Mouse (Mus musculus) liver, embryonic 16.5 days (tissue): Measurements from ENCODE around the gene Idnk. TPM values are rescaled to one million over a fixed set of nuclear protein-coding genes. Genes with fewer than 3 reads are reported as not detected.

Experiments used
- ATAC-seq: fragments of 200-750 bp; cut with Nextera tagmentation; 2 replicates; pipeline ENCODE4 v1.8.0; 2017; ENCODE audit warnings: low read depth, mild to moderate bottlenecking, moderate number of reproducible peaks, moderate library complexity
- H3K27ac ChIP-seq: fragments of 300-500 bp; sonication (generic); 2 replicates; pipeline ENCODE4 v1.5.1; 2014; ENCODE audit warnings: mild to moderate bottlenecking, low read length
- H3K27me3 ChIP-seq: fragments of 300-500 bp; sonication (generic); 2 replicates; pipeline ENCODE4 v1.6.1; 2014; ENCODE audit warnings: low read depth, low read length, mixed read lengths; ENCODE audit not compliant: control insufficient read depth, insufficient read depth
- H3K36me3 ChIP-seq: fragments of 300-500 bp; sonication (generic); 2 replicates; pipeline ENCODE4 v1.6.1; 2014; ENCODE audit warnings: mild to moderate bottlenecking; ENCODE audit not compliant: control insufficient read depth, insufficient read depth
- H3K4me1 ChIP-seq: fragments of 300-500 bp; sonication (generic); 2 replicates; pipeline ENCODE4 v1.6.1; 2014; ENCODE audit warnings: low read depth, low read length, mixed read lengths; ENCODE audit not compliant: control insufficient read depth
- H3K4me2 ChIP-seq: fragments of 300-500 bp; sonication (generic); 2 replicates; pipeline ENCODE4 v1.6.1; 2014; ENCODE audit warnings: low read depth, low read length, mixed read lengths
- H3K4me3 ChIP-seq: fragments of 300-500 bp; sonication (generic); 2 replicates; pipeline ENCODE4 v1.5.1; 2014; ENCODE audit warnings: low read depth, mild to moderate bottlenecking, low read length
- H3K9ac ChIP-seq: fragments of 300-500 bp; sonication (generic); 2 replicates; pipeline ENCODE4 v1.6.1; 2014; ENCODE audit warnings: low read depth, low read length
- H3K9me3 ChIP-seq: fragments of 300-500 bp; sonication (generic); replicated peaks from 2 replicates; pipeline ENCODE4 v1.6.1; 2016; ENCODE audit warnings: low read length; ENCODE audit not compliant: control insufficient read depth
- WGBS: fragments of 180-500 bp; shearing (Covaris S2); extraction: QIAGEN DNeasy Blood & Tissue Kit; methylation state at CpG from one replicate; pipeline ENCODE4 v1.1.7; 2014; ENCODE audit not compliant: insufficient replicate concordance; 5-methylcytosine and 5-hydroxymethylcytosine counted together
- polyA plus RNA-seq: library from polyadenylated mRNA; unstranded; fragments of >200 nt; fragmentation: Nextera tagmentation; extraction: Ambion mirVana; gene quantifications from 2 replicates; pipeline ENCODE4 v1.2.1, GENCODE M21; 2015

The Idnk gene
- polyA plus RNA-seq, 1 experiment from 2014 or later: 18.9 TPM

- H3K9me3 ChIP-seq: no peaks in the 10 kb centered on the region
- no peaks in the 10 kb centered on the region for H3K27me3 ChIP-seq
- H3K36me3 ChIP-seq: peaks cover 19% of the 10 kb centered on the region
- H3K4me1 ChIP-seq: no peaks in the 10 kb centered on the region
- H3K9ac ChIP-seq: no peak overlapping the region
- 79% methylated on average over 14 of the region's 14 CpGs for WGBS
- peak overlapping the region; percentile 34; the same call in 1 of the 2 replicates for H3K27ac ChIP-seq
- peak; percentile 64 for ATAC-seq
- no peak overlapping the region for H3K4me3 ChIP-seq
- H3K4me2 ChIP-seq: no peak overlapping the region
Measured at GRCm38 (mm10) chr13:58181607-58182551, 24.4 kb downstream of the Idnk start.

GRCm38 (mm10) chr13:58184111-58184510 lies 26.7 kb downstream of the Idnk start:
- 79% methylated on average over 3 of the region's 3 CpGs for WGBS
- Histone ChIP-seq H3K36me3 (peaks cover 9% of the 10 kb centered on the region; the same call in 1 of the 2 replicates), H3K27me3 (no peaks in the 10 kb centered on the region), H3K27ac (no peak overlapping the region), H3K4me3 (no peak overlapping the region), H3K9me3 (no peaks in the 10 kb centered on the region), H3K4me2 (no peak overlapping the region), H3K4me1 (no peaks in the 10 kb centered on the region), H3K9ac (no peak overlapping the region)
- ATAC-seq: no peak

DNA sequence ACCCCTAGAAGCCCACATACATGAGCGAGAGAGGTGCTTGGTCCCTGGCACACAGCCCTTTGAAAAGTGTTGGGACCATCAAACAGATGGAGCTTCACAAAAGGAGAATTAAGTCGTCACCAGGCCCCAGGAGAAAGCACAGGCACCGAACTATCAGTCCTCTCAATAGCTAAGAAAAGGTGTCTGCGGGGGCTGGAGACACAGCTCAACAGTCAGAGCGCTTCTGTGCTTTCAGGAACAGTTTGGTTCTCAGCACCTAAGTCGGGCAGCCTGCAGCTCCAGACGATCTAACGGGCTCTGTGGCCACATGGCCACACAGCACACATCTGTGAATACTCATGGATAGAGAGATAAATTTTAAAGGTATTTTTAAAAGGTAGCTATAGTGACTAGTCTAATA lies 28.8 kb downstream of the Idnk start:
- Histone ChIP-seq H3K4me3 (no peak overlapping the region), H3K27ac (no peak overlapping the region), H3K9ac (no peak overlapping the region), H3K27me3 (no peaks in the 10 kb centered on the region), H3K4me2 (no peak overlapping the region), H3K4me1 (no peaks in the 10 kb centered on the region), H3K9me3 (no peaks in the 10 kb centered on the region), H3K36me3 (peaks cover 16% of the 10 kb centered on the region)
- 81% methylated on average over 8 of the region's 8 CpGs for WGBS
- no peak for ATAC-seq

GRCm38 (mm10) chr13:58187751-58188150 lies 30.3 kb downstream of the Idnk start:
- Histone ChIP-seq H3K9ac (no peak overlapping the region), H3K36me3 (peaks cover 26% of the 10 kb centered on the region), H3K27me3 (no peaks in the 10 kb centered on the region), H3K27ac (no peak overlapping the region), H3K4me2 (no peak overlapping the region), H3K9me3 (no peaks in the 10 kb centered on the region), H3K4me3 (no peak overlapping the region), H3K4me1 (no peaks in the 10 kb centered on the region)
- WGBS: 86% methylated on average over 3 of the region's 3 CpGs
- ATAC-seq: no peak

DNA sequence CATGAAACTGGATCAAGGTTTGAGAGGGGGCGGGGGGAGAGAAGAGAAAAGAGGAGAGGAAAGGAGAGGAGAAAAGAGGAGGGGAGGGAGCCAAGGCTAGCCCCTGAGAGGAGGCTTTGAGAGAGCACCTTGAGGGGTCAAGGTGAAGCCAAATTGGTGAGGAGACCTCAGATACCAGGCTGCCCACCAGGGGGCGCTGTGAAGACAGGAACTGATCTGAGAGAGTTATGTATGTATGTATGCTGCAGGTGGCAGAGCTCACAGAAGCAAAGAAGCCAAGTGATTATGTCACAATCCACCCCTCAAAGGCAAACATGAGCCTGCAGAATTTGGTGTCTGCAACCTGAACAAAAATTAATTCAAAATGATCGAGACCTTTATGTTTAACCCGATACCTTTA lies 31.0 kb downstream of the Idnk start:
- no peak overlapping the region for H3K4me2 ChIP-seq
- ATAC-seq: peak; percentile 57
- 54% methylated on average over 4 of the region's 4 CpGs for WGBS
- H3K4me3 ChIP-seq: no peak overlapping the region
- no peak overlapping the region for H3K27ac ChIP-seq
- H3K27me3 ChIP-seq: no peaks in the 10 kb centered on the region
- H3K9me3 ChIP-seq: no peaks in the 10 kb centered on the region
- H3K9ac ChIP-seq: no peak overlapping the region
- H3K4me1 ChIP-seq: no peaks in the 10 kb centered on the region
- peaks cover 26% of the 10 kb centered on the region for H3K36me3 ChIP-seq

DNA sequence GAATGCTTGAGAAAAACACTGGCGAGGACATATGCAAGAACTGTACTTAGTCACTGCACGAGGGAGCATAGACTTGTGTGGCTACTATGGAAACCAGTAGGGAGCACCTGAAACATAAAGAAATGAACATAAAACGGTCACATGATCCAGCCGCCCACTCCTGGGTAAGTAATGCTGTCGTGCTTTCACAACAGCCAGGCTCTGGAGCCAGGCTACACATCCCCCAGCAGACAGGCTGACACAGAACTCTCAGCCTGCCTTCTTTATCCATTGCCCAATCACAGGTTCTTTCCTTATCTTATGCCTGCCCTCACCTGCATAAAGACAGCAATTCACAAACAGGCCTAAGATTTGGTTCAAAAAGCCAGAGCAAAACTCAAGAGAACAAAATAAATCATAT lies 32.0 kb downstream of the Idnk start:
- WGBS: 64% methylated on average over 5 of the region's 5 CpGs
- Histone ChIP-seq H3K9ac (no peak overlapping the region), H3K4me3 (no peak overlapping the region), H3K27ac (no peak overlapping the region), H3K4me2 (no peak overlapping the region), H3K4me1 (no peaks in the 10 kb centered on the region), H3K36me3 (peaks cover 26% of the 10 kb centered on the region), H3K9me3 (no peaks in the 10 kb centered on the region), H3K27me3 (no peaks in the 10 kb centered on the region)
- ATAC-seq: peak; percentile 84

DNA sequence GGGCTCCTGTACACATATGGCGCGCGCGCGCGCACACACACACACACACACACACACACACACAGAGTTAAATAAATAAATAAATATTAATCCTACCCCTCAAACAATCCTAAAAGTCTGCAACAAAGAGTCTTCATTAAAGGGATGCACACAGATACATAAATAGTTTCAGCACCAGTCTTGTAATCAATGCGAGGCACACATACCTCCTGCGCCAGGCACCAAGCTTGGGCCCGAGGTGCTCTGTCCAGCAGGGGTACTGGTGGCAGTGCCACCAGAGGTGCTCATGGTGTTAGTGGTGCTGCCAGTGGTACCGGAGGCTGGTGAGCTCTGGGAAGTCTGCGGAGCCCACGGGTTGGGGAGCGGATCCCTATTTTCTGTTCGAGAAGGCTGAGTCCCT lies 34.1 kb downstream of the Idnk start:
- Histone ChIP-seq H3K9me3 (no peaks in the 10 kb centered on the region), H3K4me2 (no peak overlapping the region), H3K27me3 (no peaks in the 10 kb centered on the region), H3K27ac (no peak overlapping the region), H3K36me3 (peaks cover 32% of the 10 kb centered on the region), H3K4me1 (no peaks in the 10 kb centered on the region), H3K9ac (no peak overlapping the region), H3K4me3 (no peak overlapping the region)
- no peak for ATAC-seq
- whole genome bisulfite sequencing: 93% methylated on average over 14 of the region's 14 CpGs

DNA sequence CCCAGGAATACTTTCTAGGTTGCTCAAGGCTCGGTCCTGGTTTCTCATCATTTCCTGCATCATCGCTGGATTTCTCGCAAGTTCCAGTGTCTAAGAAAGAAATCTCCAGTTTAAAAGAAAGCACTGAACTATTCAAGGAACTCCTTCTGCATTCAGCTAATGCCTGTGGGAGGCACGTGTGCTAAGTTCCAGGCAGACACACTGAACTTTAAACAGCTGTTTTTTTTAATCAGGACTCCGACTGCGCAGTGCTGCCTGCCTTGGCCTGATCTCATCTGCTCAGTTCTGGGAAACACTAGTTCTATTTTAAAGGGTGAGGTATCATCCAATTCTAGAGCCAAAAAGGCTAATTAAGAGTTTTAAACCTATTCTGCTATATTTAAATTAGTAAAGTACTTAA lies 34.7 kb downstream of the Idnk start:
- H3K9me3 ChIP-seq: no peaks in the 10 kb centered on the region
- no peak overlapping the region for H3K4me3 ChIP-seq
- no peak for ATAC-seq
- no peak overlapping the region for H3K4me2 ChIP-seq
- no peaks in the 10 kb centered on the region for H3K27me3 ChIP-seq
- no peak overlapping the region for H3K27ac ChIP-seq
- peaks cover 32% of the 10 kb centered on the region for H3K36me3 ChIP-seq
- no peaks in the 10 kb centered on the region for H3K4me1 ChIP-seq
- H3K9ac ChIP-seq: no peak overlapping the region
- WGBS: 86% methylated on average over 6 of the region's 6 CpGs

DNA sequence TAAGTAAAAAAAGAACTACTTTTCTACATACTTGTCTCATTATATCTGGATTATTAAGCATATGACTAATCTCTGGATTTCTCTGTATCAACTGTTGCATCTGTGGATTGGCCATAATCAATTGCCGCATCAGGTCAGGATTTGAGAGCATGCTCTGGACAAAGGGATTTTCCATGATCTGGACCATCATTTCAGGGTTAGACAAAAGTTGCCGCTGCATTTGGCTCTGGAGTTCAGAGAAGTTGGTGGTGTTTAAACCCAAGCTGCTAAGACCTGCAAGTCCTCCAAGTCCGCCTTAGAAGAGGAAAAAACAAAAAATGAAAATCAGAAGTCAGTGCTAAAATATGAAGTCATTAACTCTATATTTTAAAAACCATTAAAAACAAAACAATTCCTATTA lies 35.8 kb downstream of the Idnk start:
- Histone ChIP-seq H3K4me2 (no peak overlapping the region), H3K4me3 (no peak overlapping the region), H3K27ac (no peak overlapping the region), H3K9me3 (no peaks in the 10 kb centered on the region), H3K27me3 (no peaks in the 10 kb centered on the region), H3K36me3 (peaks cover 32% of the 10 kb centered on the region), H3K9ac (no peak overlapping the region), H3K4me1 (no peaks in the 10 kb centered on the region)
- no peak for ATAC-seq
- 79% methylated on average over 3 of the region's 3 CpGs for WGBS
